ENCODE assay signal across 8 mouse cellular contexts in the genomic region with DNA sequence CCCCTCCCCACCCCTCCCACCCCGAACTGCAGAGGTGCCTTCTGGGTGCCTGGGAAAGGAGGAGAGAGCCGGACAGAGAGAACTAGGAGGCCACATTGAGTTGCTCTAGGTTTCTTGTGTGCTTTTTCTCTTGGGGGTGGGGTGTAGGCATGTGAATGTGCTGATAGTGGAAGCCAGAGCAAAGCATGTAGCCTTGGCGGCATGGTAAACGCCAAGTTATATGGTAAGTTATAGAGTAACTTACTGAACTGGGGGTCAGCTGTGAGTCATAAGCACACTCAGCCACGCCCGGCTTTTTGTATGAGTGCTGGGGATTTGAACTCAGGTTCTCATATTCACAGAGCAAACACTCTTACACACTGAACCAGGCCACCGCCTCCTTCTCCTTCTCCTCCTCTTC. TPM values are rescaled to one million over a fixed set of nuclear protein-coding genes. Genes with fewer than 3 reads are reported as not detected.
DNase-seq lines count a peak whose midpoint lies in the region; ATAC-seq and TF ChIP-seq lines count a peak whose summit lies in the region.
"Had no signal": no experiment of that assay in that cellular context is flagged by ENCODE, and none has a peak within 500 bp of the region (broad histone marks: within the 10 kb centered on the region; RNA-seq: fewer than 3 reads in every experiment).

No protein-coding gene starts in this region.

- TF ChIP-seq POLR2A in ES-Bruce4 (IDR thresholded peaks at IDR 0.05; ENCODE audit: insufficient read depth, low read length) = no peak

- no peak overlapping the region for H3K9ac ChIP-seq in kidney, embryonic 16.5 days (replicated peaks; ENCODE audit: low read length)
- H3K9ac ChIP-seq in ES-Bruce4 (ENCODE audit: low read depth, poor library complexity, severe bottlenecking) = 0 out of 2 replicates have a peak overlapping the region, but pooled peaks have one; percentile 3
- peak overlapping the region; percentile 44 for H3K9ac ChIP-seq in liver, postnatal 0 days (replicated peaks)

- no peak for ATAC-seq in kidney, embryonic 16.5 days (ENCODE audit: low FRiP score, low TSS enrichment)
- ATAC-seq in erythroblast, adult 5-6 weeks (replicated peaks; ENCODE audit: low FRiP score, poor library complexity, severe bottlenecking) = peak; percentile 22; the same call in 1 of the 2 replicates
- peak; percentile 44 for ATAC-seq in liver, postnatal 0 days

- no peaks in the 10 kb centered on the region for H3K36me3 ChIP-seq in kidney, embryonic 16.5 days (ENCODE audit: insufficient read depth, low read length)
- no peaks in the 10 kb centered on the region for H3K36me3 ChIP-seq in ES-Bruce4 (ENCODE audit: control insufficient read depth, insufficient read depth, low read length, poor library complexity, severe bottlenecking)
- H3K36me3 ChIP-seq in liver, postnatal 0 days (replicated peaks; ENCODE audit: insufficient read depth, low read length) = no peaks in the 10 kb centered on the region

- no peaks in the 10 kb centered on the region for H3K9me3 ChIP-seq in kidney, embryonic 16.5 days (ENCODE audit: low read length)
- no peaks in the 10 kb centered on the region for H3K9me3 ChIP-seq in ES-Bruce4 (replicated peaks; ENCODE audit: control insufficient read depth, insufficient read depth, low read length, poor library complexity, severe bottlenecking)
- H3K9me3 ChIP-seq in liver, postnatal 0 days (ENCODE audit: low read length) = no peaks in the 10 kb centered on the region

- 0 out of 2 replicates have a peak overlapping the region, but pooled peaks have one; percentile 10 for H3K4me2 ChIP-seq in kidney, embryonic 16.5 days (replicated peaks; ENCODE audit: low read depth, low read length)
- peak overlapping the region; percentile 52 for H3K4me2 ChIP-seq in liver, postnatal 0 days (ENCODE audit: low read depth, low read length)

- no peaks in the 10 kb centered on the region for H3K27me3 ChIP-seq in kidney, embryonic 16.5 days (ENCODE audit: insufficient read depth, low read length)
- H3K27me3 ChIP-seq in ES-Bruce4 (ENCODE audit: control insufficient read depth, insufficient read depth, low read length, poor library complexity, severe bottlenecking) = no peaks in the 10 kb centered on the region
- no peaks in the 10 kb centered on the region for H3K27me3 ChIP-seq in liver, postnatal 0 days (ENCODE audit: insufficient read depth, low read length)

- no peak for TF ChIP-seq EP300 in ES-Bruce4 (IDR thresholded peaks at IDR 0.05; ENCODE audit: insufficient read depth, low read depth, low read length)
- TF ChIP-seq EP300 in liver, postnatal 0 days (IDR thresholded peaks at IDR 0.05; ENCODE audit: low read depth) = no peak

- peak overlapping the region; percentile 73 for H3K27ac ChIP-seq in kidney, embryonic 16.5 days (ENCODE audit: low read length)
- H3K27ac ChIP-seq in ES-Bruce4 (ENCODE audit: insufficient read depth, low read length) = peak overlapping the region; percentile 65
- peak overlapping the region; percentile 76 for H3K27ac ChIP-seq in liver, postnatal 0 days (ENCODE audit: low read depth)

- peaks cover 70% of the 10 kb centered on the region for H3K4me1 ChIP-seq in kidney, embryonic 16.5 days (ENCODE audit: insufficient read depth, low read length)
- peaks cover 2% of the 10 kb centered on the region for H3K4me1 ChIP-seq in ES-Bruce4 (ENCODE audit: control insufficient read depth, insufficient read depth, low read length)
- peaks cover 65% of the 10 kb centered on the region for H3K4me1 ChIP-seq in liver, postnatal 0 days (ENCODE audit: insufficient read depth)

- WGBS in kidney, embryonic 16.5 days = 60% methylated on average over 7 of the region's 7 CpGs
- 44% methylated on average over 7 of the region's 7 CpGs for WGBS in liver, postnatal 0 days (ENCODE audit: insufficient replicate concordance)

- TF ChIP-seq CTCF in ES-Bruce4 (IDR thresholded peaks at IDR 0.05; ENCODE audit: low read depth, low read length) = no peak
- no peak for TF ChIP-seq CTCF in liver, postnatal 0 days (IDR thresholded peaks at IDR 0.05; ENCODE audit: low read depth)

- no peak for DNase-seq in kidney, postnatal 10 days
- DNase-seq in liver, postnatal 0 days = no peak
- DNase-seq in cerebellum, adult 9-11 months = no peak
- DNase-seq in urinary bladder, postnatal 4 days (ENCODE audit: low spot score in 2 of 2) = no peak
- DNase-seq: gastrocnemius, postnatal 25 days had no signal

- H3K4me3 ChIP-seq in kidney, embryonic 16.5 days (ENCODE audit: low read length) = no peak overlapping the region
- peak overlapping the region; percentile 22 for H3K4me3 ChIP-seq in ES-Bruce4 (ENCODE audit: low read depth, low read length)
- no peak overlapping the region for H3K4me3 ChIP-seq in liver, postnatal 0 days (ENCODE audit: low read depth, low read length)

RNA-seq across cellular contexts. Expression of a gene that starts 17.5 kb away (rescaled TPM):
- 134 and 144 TPM in 2 replicates for polyA plus RNA-seq in kidney, embryonic 16.5 days (2015; fragmentation: Nextera tagmentation; extraction: Ambion mirVana)
- polyA plus RNA-seq in ES-Bruce4 (2011; ENCODE audit: insufficient read depth, insufficient read length, low read depth, missing spikeins) = 205 and 210 TPM in 2 replicates
- 9.0 and 12.5 TPM in 2 replicates for total RNA-seq in erythroblast, adult 5-6 weeks (2015; ENCODE audit: low replicate concordance)
- total RNA-seq in erythroblast, adult 5-6 weeks (2017; ENCODE audit: low replicate concordance) = 11.2 and 15.5 TPM in 2 replicates
- polyA plus RNA-seq in liver, postnatal 0 days (2015; fragmentation: Nextera tagmentation; extraction: Ambion mirVana) = 30.3 and 33.6 TPM in 2 replicates

RNA-seq across cellular contexts. Expression of a gene that starts 36.8 kb away (rescaled TPM):
- polyA plus RNA-seq in kidney, embryonic 16.5 days (2015; fragmentation: Nextera tagmentation; extraction: Ambion mirVana) = 17.3 and 19.5 TPM in 2 replicates
- polyA plus RNA-seq in ES-Bruce4 (2011; ENCODE audit: insufficient read depth, insufficient read length, low read depth, missing spikeins) = 13.7 and 15.0 TPM in 2 replicates
- 0.63 TPM in 1 of 2 replicates, not detected in the other for total RNA-seq in erythroblast, adult 5-6 weeks (2015; ENCODE audit: low replicate concordance)
- 4.1 and 5.0 TPM in 2 replicates for total RNA-seq in erythroblast, adult 5-6 weeks (2017; ENCODE audit: low replicate concordance)
- polyA plus RNA-seq in liver, postnatal 0 days (2015; fragmentation: Nextera tagmentation; extraction: Ambion mirVana) = 3.6 and 4.0 TPM in 2 replicates

RNA-seq across cellular contexts. Expression of a gene that starts 48.1 kb away (rescaled TPM):
- 0.41 and 0.62 TPM in 2 replicates for polyA plus RNA-seq in kidney, embryonic 16.5 days (2015; fragmentation: Nextera tagmentation; extraction: Ambion mirVana)
- 6.8 and 7.4 TPM in 2 replicates for polyA plus RNA-seq in ES-Bruce4 (2011; ENCODE audit: insufficient read depth, insufficient read length, low read depth, missing spikeins)
- not detected in 2 replicates for total RNA-seq in erythroblast, adult 5-6 weeks (2015; ENCODE audit: low replicate concordance)
- total RNA-seq in erythroblast, adult 5-6 weeks (2017; ENCODE audit: low replicate concordance) = not detected in 2 replicates
- 0.08 and 0.13 TPM in 2 replicates for polyA plus RNA-seq in liver, postnatal 0 days (2015; fragmentation: Nextera tagmentation; extraction: Ambion mirVana)
- total RNA-seq: gastrocnemius, postnatal 25 days had no signal

RNA-seq across cellular contexts. Expression of a gene that starts 59.7 kb away (rescaled TPM):
- 0.15 TPM in 1 of 2 replicates, not detected in the other for polyA plus RNA-seq in kidney, embryonic 16.5 days (2015; fragmentation: Nextera tagmentation; extraction: Ambion mirVana)
- 1.9 and 2.3 TPM in 2 replicates for polyA plus RNA-seq in ES-Bruce4 (2011; ENCODE audit: insufficient read depth, insufficient read length, low read depth, missing spikeins)
- 0.84 and 6.3 TPM in 2 replicates for total RNA-seq in erythroblast, adult 5-6 weeks (2015; ENCODE audit: low replicate concordance)
- total RNA-seq in erythroblast, adult 5-6 weeks (2017; ENCODE audit: low replicate concordance) = not detected in 2 replicates
- polyA plus RNA-seq in liver, postnatal 0 days (2015; fragmentation: Nextera tagmentation; extraction: Ambion mirVana) = 2.0 and 2.3 TPM in 2 replicates
- total RNA-seq: gastrocnemius, postnatal 25 days had no signal
